Mouse (Mus musculus) ES-Bruce4 (cell line): ENCODE results near the gene Lipt2. TPM values are rescaled to one million over a fixed set of nuclear protein-coding genes. Genes with fewer than 3 reads are reported as not detected.

Experiments used
- H3K27ac ChIP-seq: 2 replicates; pipeline ENCODE4 v1.5.1; 2012; ENCODE audit warnings: low read length, inconsistent platforms; ENCODE audit not compliant: insufficient read depth
- H3K27me3 ChIP-seq: 2 replicates; pipeline ENCODE4 v1.6.1; 2012; ENCODE audit warnings: mild to moderate bottlenecking, low read length, inconsistent platforms; ENCODE audit not compliant: control insufficient read depth, poor library complexity, insufficient read depth, severe bottlenecking
- H3K36me3 ChIP-seq: 2 replicates; pipeline ENCODE4 v1.6.1; 2012; ENCODE audit warnings: inconsistent platforms, mild to moderate bottlenecking, low read length, moderate library complexity; ENCODE audit not compliant: control insufficient read depth, poor library complexity, insufficient read depth, severe bottlenecking
- H3K4me1 ChIP-seq: one replicate; pipeline ENCODE4 v1.8.1; 2011; ENCODE audit warnings: low read length; ENCODE audit not compliant: control insufficient read depth, insufficient read depth
- H3K4me3 ChIP-seq: 2 replicates; pipeline ENCODE4 v1.5.1; 2011; ENCODE audit warnings: low read depth, mild to moderate bottlenecking, low read length
- H3K9ac ChIP-seq: 2 replicates; pipeline ENCODE4 v1.6.1; 2012; ENCODE audit warnings: low read depth, mild to moderate bottlenecking, inconsistent platforms; ENCODE audit not compliant: poor library complexity, severe bottlenecking
- H3K9me3 ChIP-seq: replicated peaks from 2 replicates; pipeline ENCODE4 v1.6.1; 2012; ENCODE audit warnings: mild to moderate bottlenecking, low read length, inconsistent platforms; ENCODE audit not compliant: control insufficient read depth, poor library complexity, insufficient read depth, severe bottlenecking
- CTCF ChIP-seq: IDR thresholded peaks from one replicate; pipeline ENCODE4 v1.8.1; 2011; ENCODE audit warnings: low read depth, low read length
- EP300 ChIP-seq: IDR thresholded peaks from 2 replicates; pipeline ENCODE4 v1.6.1; 2011; ENCODE audit warnings: low read depth, low read length; ENCODE audit not compliant: insufficient read depth
- POLR2A ChIP-seq: IDR thresholded peaks from one replicate; pipeline ENCODE4 v1.8.1; 2011; ENCODE audit warnings: low read length; ENCODE audit not compliant: insufficient read depth
- polyA plus RNA-seq: library from polyadenylated mRNA; stranded (reverse); fragments of >200 nt; gene quantifications from 2 replicates; pipeline ENCODE4 v1.2.4, GENCODE M21; 2011; ENCODE audit warnings: low read depth; ENCODE audit not compliant: missing spikeins, insufficient read depth, insufficient read length

Gene Lipt2
- polyA plus RNA-seq, 1 experiment, result 7.6 TPM

- Histone ChIP-seq H3K9me3 (no peaks in the 10 kb centered on the region), H3K27me3 (no peaks in the 10 kb centered on the region), H3K4me1 (no peaks in the 10 kb centered on the region), H3K36me3 (no peaks in the 10 kb centered on the region), H3K9ac (no peak overlapping the region), H3K4me3 (no peak overlapping the region), H3K27ac (no peak overlapping the region)
- TF ChIP-seq POLR2A (no peak), EP300 (no peak), CTCF (no peak)
These were observed 44.5 kb downstream of the Lipt2 start for GRCm38 (mm10) chr7:100203616-100204015.

GRCm38 (mm10) chr7:100204871-100205270, 45.8 kb downstream of the Lipt2 start:
- no peaks in the 10 kb centered on the region for H3K36me3 ChIP-seq

GRCm38 (mm10) chr7:100206144-100206543, 47.1 kb downstream of the Lipt2 start:
- no peaks in the 10 kb centered on the region for H3K36me3 ChIP-seq
- no peaks in the 10 kb centered on the region for H3K27me3 ChIP-seq
- TF ChIP-seq POLR2A (no peak), EP300 (no peak), CTCF (no peak)
- H3K9ac ChIP-seq, result no peak overlapping the region
- H3K4me3 ChIP-seq, result no peak overlapping the region
- H3K9me3 ChIP-seq, result no peaks in the 10 kb centered on the region
- no peak overlapping the region for H3K27ac ChIP-seq
- no peaks in the 10 kb centered on the region for H3K4me1 ChIP-seq

More at GRCm38 (mm10) chr7:100204871-100205270, 45.8 kb downstream of the Lipt2 start:
- no peak for TF ChIP-seq CTCF
- TF ChIP-seq EP300, result no peak
- TF ChIP-seq POLR2A, result no peak
- no peak overlapping the region for H3K4me3 ChIP-seq
- no peaks in the 10 kb centered on the region for H3K27me3 ChIP-seq
- no peak overlapping the region for H3K27ac ChIP-seq
- H3K9ac ChIP-seq, result no peak overlapping the region
- no peaks in the 10 kb centered on the region for H3K4me1 ChIP-seq
- H3K9me3 ChIP-seq, result no peaks in the 10 kb centered on the region

GRCm38 (mm10) chr7:100207886-100208285, 48.8 kb downstream of the Lipt2 start:
- no peak overlapping the region for H3K9ac ChIP-seq

More at GRCm38 (mm10) chr7:100207886-100208285, 48.8 kb downstream of the Lipt2 start:
- no peaks in the 10 kb centered on the region for H3K36me3 ChIP-seq
- no peaks in the 10 kb centered on the region for H3K9me3 ChIP-seq
- H3K27me3 ChIP-seq, result no peaks in the 10 kb centered on the region
- no peaks in the 10 kb centered on the region for H3K4me1 ChIP-seq
- H3K4me3 ChIP-seq, result no peak overlapping the region
- TF ChIP-seq EP300 (no peak), POLR2A (no peak), CTCF (no peak)
- no peak overlapping the region for H3K27ac ChIP-seq

Other genes with a start within 250 kb of the Lipt2 start
- gene Rnf169, start 178.8 kb upstream of the Lipt2 start, polyA plus RNA-seq, result 54.9 and 56.4 TPM in 2 replicates
- not detected in 2 replicates for gene Chrdl2, start 153.1 kb upstream of the Lipt2 start, polyA plus RNA-seq
- gene Pold3, start 37.7 kb upstream of the Lipt2 start, polyA plus RNA-seq, result 70.1 and 87.8 TPM in 2 replicates
- gene Kcne3, start 17.2 kb downstream of the Lipt2 start, polyA plus RNA-seq, result not detected in 2 replicates
- gene Pgm2l1, start 68.1 kb downstream of the Lipt2 start, polyA plus RNA-seq, result 6.1 and 8.6 TPM in 2 replicates
- 1.2 TPM in 1 of 2 replicates, not detected in the other for gene P4ha3, start 126.2 kb downstream of the Lipt2 start, polyA plus RNA-seq
- gene C2cd3, start 213.0 kb downstream of the Lipt2 start, polyA plus RNA-seq, result 28.9 and 29.7 TPM in 2 replicates
- 46.7 and 64.8 TPM in 2 replicates for gene Ppme1, start 213.0 kb downstream of the Lipt2 start, polyA plus RNA-seq